8 mouse cellular contexts compared by ENCODE assay signal in the genomic region with DNA sequence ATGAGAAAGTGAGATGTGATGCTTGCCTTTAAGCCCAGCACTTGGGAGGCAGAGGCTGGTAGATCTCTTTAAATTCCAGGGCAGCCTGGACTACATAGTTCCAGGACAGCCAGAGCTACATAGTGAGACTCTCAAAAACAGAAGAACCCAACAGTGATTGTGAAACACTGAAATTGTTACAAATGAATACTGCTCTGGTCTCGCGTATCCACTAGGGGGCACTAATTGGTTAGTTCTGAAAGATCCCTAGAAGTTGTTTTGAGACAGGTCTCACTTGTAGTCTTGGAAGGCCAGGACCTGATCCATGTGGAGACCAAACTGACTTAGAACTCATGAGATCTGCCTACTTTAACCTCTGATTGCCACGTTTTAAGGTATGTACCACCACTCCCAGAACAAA. TPM values are rescaled to one million over a fixed set of nuclear protein-coding genes. Genes with fewer than 3 reads are reported as not detected.
A peak's percentile ranks its signal among the peaks of the same experiment; 100 is the strongest.
DNase-seq lines count a peak whose midpoint lies in the region; ATAC-seq and TF ChIP-seq lines count a peak whose summit lies in the region.

No protein-coding gene starts in this region.

- H3K4me2 ChIP-seq in CH12.LX (ENCODE audit: insufficient read depth, low read depth, poor library complexity, severe bottlenecking) = no peak overlapping the region
- no peak overlapping the region for H3K4me2 ChIP-seq in embryonic facial prominence, embryonic 14.5 days (ENCODE audit: low read depth, low read length)
- no peak overlapping the region for H3K4me2 ChIP-seq in liver, embryonic 13.5 days
- no peak overlapping the region for H3K4me2 ChIP-seq in neural tube, embryonic 11.5 days (ENCODE audit: low read depth)

- dilution Hi-C loops in CH12.LX (cut with MboI; ENCODE audit: extremely low pct_ligation_motif_present, extremely low pct_unique_long_range_greater_than_20kb, low sequenced_read_pairs) = no loop called here

- peak in 1 of 2 experiments; percentile 81; a peak in 2 of 4 replicates for TF ChIP-seq CTCF in CH12.LX (conservative IDR thresholded peaks at IDR 0.05 in 1 of 2, IDR thresholded peaks at IDR 0.05 in 1 of 2; ENCODE audit: low read depth in 2 of 2, low read length in 2 of 2)

- peak; percentile 70 for ATAC-seq in embryonic facial prominence, embryonic 14.5 days (ENCODE audit: low read depth)
- peak; percentile 47 for ATAC-seq in liver, embryonic 13.5 days (ENCODE audit: low read depth)
- ATAC-seq in neural tube, embryonic 11.5 days (ENCODE audit: insufficient read depth, low FRiP score, low TSS enrichment) = peak; percentile 33; the same call in 1 of the 2 replicates

- no peak for TF ChIP-seq RAD21 in CH12.LX (IDR thresholded peaks at IDR 0.05; ENCODE audit: low read depth, low read length)

- H3K36me3 ChIP-seq in CH12.LX (replicated peaks in 1 of 2; ENCODE audit: control insufficient read depth in 1 of 2, insufficient read depth in 1 of 2, low read length in 1 of 2) = peaks cover 26 to 40% of the 10 kb centered on the region in 2 experiments
- peaks cover 44% of the 10 kb centered on the region for H3K36me3 ChIP-seq in embryonic facial prominence, embryonic 14.5 days (ENCODE audit: control insufficient read depth, insufficient read depth, low read length)
- peaks cover 35% of the 10 kb centered on the region for H3K36me3 ChIP-seq in liver, embryonic 13.5 days
- peaks cover 11% of the 10 kb centered on the region for H3K36me3 ChIP-seq in neural tube, embryonic 11.5 days (ENCODE audit: control insufficient read depth, insufficient read depth, low read length)

- no peaks in the 10 kb centered on the region for H3K27me3 ChIP-seq in CH12.LX (replicated peaks)
- no peaks in the 10 kb centered on the region for H3K27me3 ChIP-seq in embryonic facial prominence, embryonic 14.5 days (replicated peaks; ENCODE audit: control insufficient read depth, insufficient read depth, low read length)
- H3K27me3 ChIP-seq in liver, embryonic 13.5 days = no peaks in the 10 kb centered on the region
- H3K27me3 ChIP-seq in neural tube, embryonic 11.5 days (ENCODE audit: control insufficient read depth, insufficient read depth, low read length) = no peaks in the 10 kb centered on the region

- no peak for TF ChIP-seq POLR2A in CH12.LX (IDR thresholded peaks at IDR 0.05; ENCODE audit: low read depth, low read length)

- no peak for TF ChIP-seq EP300 in CH12.LX (IDR thresholded peaks at IDR 0.05; ENCODE audit: low read length)

- H3K27ac ChIP-seq in CH12.LX (ENCODE audit: insufficient read depth, low read depth) = no peak overlapping the region
- H3K27ac ChIP-seq in embryonic facial prominence, embryonic 14.5 days (replicated peaks; ENCODE audit: low read depth, low read length) = no peak overlapping the region
- no peak overlapping the region for H3K27ac ChIP-seq in liver, embryonic 13.5 days
- H3K27ac ChIP-seq in neural tube, embryonic 11.5 days (ENCODE audit: low read depth, low read length) = no peak overlapping the region

- intact Hi-C loops in heart, postnatal 10 days (cut with DNase I) = loop anchor here (1.0 to 2.0 kb wide), 3 partner anchors 24 to 114 kb away; a partner anchor contains a TSS

- no peak overlapping the region for H3K4me3 ChIP-seq in CH12.LX (replicated peaks in 1 of 3; ENCODE audit: low read depth in 2 of 3, low read length in 2 of 3, poor library complexity in 1 of 3)
- no peak overlapping the region for H3K4me3 ChIP-seq in embryonic facial prominence, embryonic 14.5 days (ENCODE audit: low read depth, low read length)
- H3K4me3 ChIP-seq in liver, embryonic 13.5 days (replicated peaks) = no peak overlapping the region
- H3K4me3 ChIP-seq in neural tube, embryonic 11.5 days (ENCODE audit: low read depth, low read length) = no peak overlapping the region

- H3K4me1 ChIP-seq in CH12.LX (ENCODE audit: control insufficient read depth in 1 of 2, insufficient read depth in 2 of 2) = peaks cover 0 to 33% of the 10 kb centered on the region in 2 experiments; a peak in 2 of 4 replicates
- no peaks in the 10 kb centered on the region for H3K4me1 ChIP-seq in embryonic facial prominence, embryonic 14.5 days (ENCODE audit: control insufficient read depth, insufficient read depth, low read length)
- peaks cover 22% of the 10 kb centered on the region for H3K4me1 ChIP-seq in liver, embryonic 13.5 days (replicated peaks)
- H3K4me1 ChIP-seq in neural tube, embryonic 11.5 days (ENCODE audit: control insufficient read depth, insufficient read depth, low read length) = peaks cover 2% of the 10 kb centered on the region; the same call in 1 of the 2 replicates

- no peak overlapping the region for H3K9ac ChIP-seq in CH12.LX (ENCODE audit: insufficient read depth, low read depth)
- H3K9ac ChIP-seq in embryonic facial prominence, embryonic 14.5 days (ENCODE audit: low read depth, low read length) = no peak overlapping the region
- no peak overlapping the region for H3K9ac ChIP-seq in liver, embryonic 13.5 days
- H3K9ac ChIP-seq in neural tube, embryonic 11.5 days (ENCODE audit: low read length) = no peak overlapping the region

- H3K79me2 ChIP-seq in CH12.LX (replicated peaks; ENCODE audit: control insufficient read depth, extremely low read depth, insufficient read depth, poor library complexity, severe bottlenecking) = peaks cover 11% of the 10 kb centered on the region

- in situ Hi-C loops in CH12.LX (cut with MboI; ENCODE audit: low pct_ligation_motif_present, low pct_unique_long_range_greater_than_20kb, low sequenced_read_pairs) = loop anchor here (5.0 kb wide), 2 partner anchors 37 to 112 kb away; a partner anchor contains a TSS

- no peaks in the 10 kb centered on the region for H3K9me3 ChIP-seq in CH12.LX (replicated peaks; ENCODE audit: low read length)
- H3K9me3 ChIP-seq in embryonic facial prominence, embryonic 14.5 days (ENCODE audit: control insufficient read depth, low read length) = no peaks in the 10 kb centered on the region
- H3K9me3 ChIP-seq in liver, embryonic 13.5 days (replicated peaks) = no peaks in the 10 kb centered on the region
- no peaks in the 10 kb centered on the region for H3K9me3 ChIP-seq in neural tube, embryonic 11.5 days (ENCODE audit: control insufficient read depth, low read length)

- 0% methylated on average over 3 of the region's 3 CpGs for whole genome bisulfite sequencing in embryonic facial prominence, embryonic 14.5 days
- WGBS in liver, embryonic 13.5 days (ENCODE audit: insufficient replicate concordance) = 2% methylated on average over 3 of the region's 3 CpGs
- WGBS in neural tube, embryonic 11.5 days = 0% methylated on average over 3 of the region's 3 CpGs

- DNase-seq in CH12.LX (ENCODE audit: extremely low read depth) = peak; percentile 82
- peak; percentile 42 for DNase-seq in adrenal gland, postnatal 25 days
- peak; percentile 93 for DNase-seq in embryonic facial prominence, embryonic 14.5 days (ENCODE audit: low spot score)
- DNase-seq in heart, postnatal 10 days = peak; percentile 81 to 85
- DNase-seq in kidney, postnatal 25 days = peak; percentile 72 to 87
- peak; percentile 27 for DNase-seq in liver, embryonic 13.5 days
- DNase-seq in neural tube, embryonic 11.5 days (ENCODE audit: low spot score) = peak; percentile 66
- DNase-seq in thymus, postnatal 25 days = peak; percentile 61

RNA-seq across cellular contexts. Expression of a gene that starts 8.1 kb away (rescaled TPM):
- 56.8 and 73.7 TPM in 2 replicates for total RNA-seq in CH12.LX (2012; rRNA removed)
- 85.5 and 88.0 TPM in 2 replicates for total RNA-seq in CH12.LX (2014; rRNA removed)
- polyA plus RNA-seq in CH12.LX (2012; ENCODE audit: insufficient read length, low read depth) = 275 and 302 TPM in 2 replicates
- total RNA-seq in adrenal gland, postnatal 25 days (2021) = 195 and 256 TPM in 2 replicates
- polyA plus RNA-seq in embryonic facial prominence, embryonic 14.5 days (2014; fragmentation: Nextera tagmentation; extraction: Ambion mirVana) = 110 and 118 TPM in 2 replicates
- total RNA-seq in heart, postnatal 10 days (2021) = 100 to 1,000 TPM in 1 of 2 experiments, 10 to 100 TPM in 1; 99.4 to 103 TPM
- polyA plus RNA-seq in liver, embryonic 13.5 days (2015; fragmentation: Nextera tagmentation; extraction: Ambion mirVana) = 53.9 and 59.1 TPM in 2 replicates
- 171 and 179 TPM in 2 replicates for polyA plus RNA-seq in neural tube, embryonic 11.5 days (2014; fragmentation: Nextera tagmentation; extraction: Ambion mirVana)

RNA-seq across cellular contexts. Expression of a gene that starts 12.5 kb away (rescaled TPM):
- 0.71 and 1.1 TPM in 2 replicates for total RNA-seq in CH12.LX (2012; rRNA removed)
- 0.04 and 0.16 TPM in 2 replicates for total RNA-seq in CH12.LX (2014; rRNA removed)
- 0.15 and 0.34 TPM in 2 replicates for polyA plus RNA-seq in CH12.LX (2012; ENCODE audit: insufficient read length, low read depth)
- 32.9 and 41.6 TPM in 2 replicates for total RNA-seq in adrenal gland, postnatal 25 days (2021)
- 42.4 and 56.0 TPM in 2 replicates for polyA plus RNA-seq in embryonic facial prominence, embryonic 14.5 days (2014; fragmentation: Nextera tagmentation; extraction: Ambion mirVana)
- 10 to 100 TPM in 1 of 2 experiments, 1 to 10 TPM in 1; 9.6 to 10.8 TPM for total RNA-seq in heart, postnatal 10 days (2021)
- polyA plus RNA-seq in liver, embryonic 13.5 days (2015; fragmentation: Nextera tagmentation; extraction: Ambion mirVana) = 2.0 and 2.1 TPM in 2 replicates
- polyA plus RNA-seq in neural tube, embryonic 11.5 days (2014; fragmentation: Nextera tagmentation; extraction: Ambion mirVana) = 45.8 and 47.2 TPM in 2 replicates

RNA-seq across cellular contexts. Expression of a gene that starts 17.1 kb away (rescaled TPM):
- total RNA-seq in CH12.LX (2012; rRNA removed) = 0.13 TPM in 1 of 2 replicates, not detected in the other
- not detected in 2 replicates for total RNA-seq in CH12.LX (2014; rRNA removed)
- not detected in 2 replicates for polyA plus RNA-seq in CH12.LX (2012; ENCODE audit: insufficient read length, low read depth)
- total RNA-seq in adrenal gland, postnatal 25 days (2021) = 10.0 TPM in 1 of 2 replicates, not detected in the other
- not detected in 2 replicates for polyA plus RNA-seq in embryonic facial prominence, embryonic 14.5 days (2014; fragmentation: Nextera tagmentation; extraction: Ambion mirVana)
- total RNA-seq in heart, postnatal 10 days (2021) = 1 to 10 TPM in 1 of 2 experiments, not detected in 1; 1.6 TPM
- polyA plus RNA-seq in liver, embryonic 13.5 days (2015; fragmentation: Nextera tagmentation; extraction: Ambion mirVana) = 0.09 TPM in 1 of 2 replicates, not detected in the other
- 0.20 TPM in 1 of 2 replicates, not detected in the other for polyA plus RNA-seq in neural tube, embryonic 11.5 days (2014; fragmentation: Nextera tagmentation; extraction: Ambion mirVana)

RNA-seq across cellular contexts. Expression of a gene that starts 17.2 kb away (rescaled TPM):
- total RNA-seq in CH12.LX (2012; rRNA removed) (4.8 and 6.2 TPM in 2 replicates), CH12.LX (2014; rRNA removed) (0.32 and 0.50 TPM in 2 replicates)
- 0.46 and 0.76 TPM in 2 replicates for polyA plus RNA-seq in CH12.LX (2012; ENCODE audit: insufficient read length, low read depth)
- total RNA-seq in adrenal gland, postnatal 25 days (2021) = 50.0 and 62.2 TPM in 2 replicates
- 4.5 and 4.8 TPM in 2 replicates for polyA plus RNA-seq in embryonic facial prominence, embryonic 14.5 days (2014; fragmentation: Nextera tagmentation; extraction: Ambion mirVana)
- total RNA-seq in heart, postnatal 10 days (2021) = 10 to 100 TPM; 39.3 to 41.8 TPM
- 0.57 and 0.62 TPM in 2 replicates for polyA plus RNA-seq in liver, embryonic 13.5 days (2015; fragmentation: Nextera tagmentation; extraction: Ambion mirVana)
- polyA plus RNA-seq in neural tube, embryonic 11.5 days (2014; fragmentation: Nextera tagmentation; extraction: Ambion mirVana) = 2.9 and 3.7 TPM in 2 replicates

RNA-seq across cellular contexts. Expression of a gene that starts 23.0 kb away (rescaled TPM):
- total RNA-seq in CH12.LX (2012; rRNA removed) = 1.3 and 1.6 TPM in 2 replicates
- total RNA-seq in CH12.LX (2014; rRNA removed) = 0.51 and 0.55 TPM in 2 replicates
- polyA plus RNA-seq in CH12.LX (2012; ENCODE audit: insufficient read length, low read depth) = 1.2 and 1.4 TPM in 2 replicates
- 19.3 and 23.8 TPM in 2 replicates for total RNA-seq in adrenal gland, postnatal 25 days (2021)
- polyA plus RNA-seq in embryonic facial prominence, embryonic 14.5 days (2014; fragmentation: Nextera tagmentation; extraction: Ambion mirVana) = 2.1 and 2.4 TPM in 2 replicates
- total RNA-seq in heart, postnatal 10 days (2021) = 1 to 10 TPM; 5.6 to 6.2 TPM
- 0.41 and 0.50 TPM in 2 replicates for polyA plus RNA-seq in liver, embryonic 13.5 days (2015; fragmentation: Nextera tagmentation; extraction: Ambion mirVana)
- polyA plus RNA-seq in neural tube, embryonic 11.5 days (2014; fragmentation: Nextera tagmentation; extraction: Ambion mirVana) = 1.3 and 1.5 TPM in 2 replicates

Comparison
In these comparisons a context has a peak if more than half of its experiments do, and no peak if none do; other contexts are left out.
1. DNase-seq: peak in every context shown above with its lines; median percentile 93 in embryonic facial prominence, embryonic 14.5 days; 83 in heart, postnatal 10 days; 82 in CH12.LX; 80 in kidney, postnatal 25 days; 66 in neural tube, embryonic 11.5 days; 61 in thymus, postnatal 25 days; 42 in adrenal gland, postnatal 25 days; 27 in liver, embryonic 13.5 days.
2. RNA of a gene that starts 12.5 kb away (polyA plus RNA-seq): 45.8 to 47.2 TPM in neural tube, embryonic 11.5 days and 42.4 to 56.0 TPM in embryonic facial prominence, embryonic 14.5 days; 2.0 to 2.1 TPM in liver, embryonic 13.5 days and 0.15 to 0.34 TPM in CH12.LX; every median in the first group is over 10 times any median in the second.
3. Peak in every context shown above with its lines, with median percentiles within 50 percentile points of each other: ATAC-seq.